Mouse (Mus musculus) T-helper 17 cell (primary cell): Measurements from ENCODE around the gene H2-Ob.

Experiments used
- in situ Hi-C, 2 experiments: fragments of 300-600 bp; cut with MboI, MseI; formaldehyde crosslinking; loops; 1 replicate in 1 of 2; 2 replicates in 1 of 2; pipeline ENCODE4 v1.15.1; 2025; ENCODE audit warnings: high pct_unique_total_duplicates in 2 of 2

The H2-Ob gene

GRCm38 (mm10) chr17:34238706-34239105 lies at the start of gene H2-Ob:
Gene H2-Ob (plus strand): TSS chr17:34238903.
- in situ Hi-C loops = loop anchor here (5.0 kb wide), 2 partner anchors 61 to 66 kb away; no protein-coding TSS in a partner anchor

- in situ Hi-C loops = loop anchor here (25.0 kb wide), 1 partner anchor 1023 kb away; the partner anchor contains the start of genes Gm16181 (in 2 of the 2), Lta (in 2 of the 2) and Tnf (in 2 of the 2)
Observed at GRCm38 (mm10) chr17:34188986-34189385, 49.7 kb upstream of the H2-Ob start.

GRCm38 (mm10) chr17:34192852-34193251 lies 45.9 kb upstream of the H2-Ob start:
- in situ Hi-C loops = loop anchor here (10.0 to 25.0 kb wide), 4 partner anchors 278 to 1228 kb away; partner anchors contain the start of genes Gm16181 (in 2 of the 2), Lta (in 2 of the 2), Tnf (in 2 of the 2) and Tapbp (in 1 of the 2)

- in situ Hi-C loops = loop anchor here (10.0 to 25.0 kb wide), 4 partner anchors 279 to 1229 kb away; partner anchors contain the start of genes Gm16181 (in 2 of the 2), Lta (in 2 of the 2), Tnf (in 2 of the 2) and Tapbp (in 1 of the 2)
Observed at GRCm38 (mm10) chr17:34193468-34193867, 45.2 kb upstream of the H2-Ob start.

GRCm38 (mm10) chr17:34194723-34195122 lies 44.0 kb upstream of the H2-Ob start:
- in situ Hi-C loops = loop anchor here (10.0 to 25.0 kb wide), 4 partner anchors 280 to 1230 kb away; partner anchors contain the start of genes Gm16181 (in 2 of the 2), Lta (in 2 of the 2), Tnf (in 2 of the 2) and Tapbp (in 1 of the 2)

- in situ Hi-C loops = loop anchor here (10.0 to 25.0 kb wide), 4 partner anchors 282 to 1232 kb away; partner anchors contain the start of genes Gm16181 (in 2 of the 2), Lta (in 2 of the 2), Tnf (in 2 of the 2) and Tapbp (in 1 of the 2)
Observed at GRCm38 (mm10) chr17:34196491-34196890, 42.2 kb upstream of the H2-Ob start.

- in situ Hi-C loops = loop anchor here (10.0 to 25.0 kb wide), 4 partner anchors 282 to 1232 kb away; partner anchors contain the start of genes Gm16181 (in 2 of the 2), Lta (in 2 of the 2), Tnf (in 2 of the 2) and Tapbp (in 1 of the 2)
Observed at GRCm38 (mm10) chr17:34196941-34197894, 41.5 kb upstream of the H2-Ob start, which contains the start of gene Psmb8. Gene Psmb8 (plus strand): TSS chr17:34197721.

GRCm38 (mm10) chr17:34197904-34198520 lies 40.7 kb upstream of the H2-Ob start:
- in situ Hi-C loops = loop anchor here (10.0 to 25.0 kb wide), 4 partner anchors 283 to 1233 kb away; partner anchors contain the start of genes Gm16181 (in 2 of the 2), Lta (in 2 of the 2), Tnf (in 2 of the 2) and Tapbp (in 1 of the 2)

GRCm38 (mm10) chr17:34198521-34198912 lies 40.2 kb upstream of the H2-Ob start:
- in situ Hi-C loops = loop anchor here (10.0 to 25.0 kb wide), 4 partner anchors 284 to 1234 kb away; partner anchors contain the start of genes Gm16181 (in 2 of the 2), Lta (in 2 of the 2), Tnf (in 2 of the 2) and Tapbp (in 1 of the 2)

GRCm38 (mm10) chr17:34199050-34199619 lies 39.6 kb upstream of the H2-Ob start:
- in situ Hi-C loops = loop anchor here (10.0 to 25.0 kb wide), 4 partner anchors 284 to 1234 kb away; partner anchors contain the start of genes Gm16181 (in 2 of the 2), Lta (in 2 of the 2), Tnf (in 2 of the 2) and Tapbp (in 1 of the 2)

- in situ Hi-C loops = no loop called here
Observed at GRCm38 (mm10) chr17:34200047-34200446, 38.7 kb upstream of the H2-Ob start.

GRCm38 (mm10) chr17:34200772-34201505 lies 37.8 kb upstream of the H2-Ob start:
- in situ Hi-C loops = no loop called here

GRCm38 (mm10) chr17:34201506-34202055 lies 37.1 kb upstream of the H2-Ob start:
- in situ Hi-C loops = no loop called here

- in situ Hi-C loops = no loop called here
Observed at GRCm38 (mm10) chr17:34202760-34203442, 35.8 kb upstream of the H2-Ob start.

GRCm38 (mm10) chr17:34203444-34203843 lies 35.3 kb upstream of the H2-Ob start, which contains the start of gene Tap2:
Gene Tap2 (plus strand): TSS chr17:34203527.
- in situ Hi-C loops = no loop called here

GRCm38 (mm10) chr17:34204303-34205010 lies 34.2 kb upstream of the H2-Ob start:
- in situ Hi-C loops = loop anchor here in 1 of 2 experiments (5.0 kb wide), 1 partner anchor 77 kb away; no protein-coding TSS in a partner anchor

- in situ Hi-C loops = loop anchor here in 1 of 2 experiments (5.0 kb wide), 1 partner anchor 78 kb away; no protein-coding TSS in a partner anchor
Observed at GRCm38 (mm10) chr17:34205021-34205745, 33.5 kb upstream of the H2-Ob start.
